Mouse (Mus musculus): Measurements from ENCODE around the gene Sema7a.

Sema7a gene

GRCm38 (mm10) chr9:57939431-57940348 lies at the start of gene Sema7a:
Sema7a (plus strand) TSS chr9:57940112.
- no peak for DNase-seq (ENCODE audit: low read depth in 1 of 2, low spot score in 2 of 2)

- DNase-seq (ENCODE audit: low read depth in 1 of 2, low spot score in 2 of 2), result no peak
Observed at GRCm38 (mm10) chr9:57900478-57900877, 39.4 kb upstream of the Sema7a start.

GRCm38 (mm10) chr9:57901197-57901596 lies 38.7 kb upstream of the Sema7a start:
- no peak for DNase-seq (ENCODE audit: low read depth in 1 of 2, low spot score in 2 of 2)

- no peak for DNase-seq (ENCODE audit: low read depth in 1 of 2, low spot score in 2 of 2)
Observed at GRCm38 (mm10) chr9:57901601-57902000, 38.3 kb upstream of the Sema7a start.

GRCm38 (mm10) chr9:57902132-57902531 lies 37.8 kb upstream of the Sema7a start:
- DNase-seq (ENCODE audit: low read depth in 1 of 2, low spot score in 2 of 2), result no peak

GRCm38 (mm10) chr9:57903589-57904249 lies 36.2 kb upstream of the Sema7a start:
- no peak for DNase-seq (ENCODE audit: low read depth in 1 of 2, low spot score in 2 of 2)

GRCm38 (mm10) chr9:57904250-57904644 lies 35.7 kb upstream of the Sema7a start:
- no peak for DNase-seq (ENCODE audit: low read depth in 1 of 2, low spot score in 2 of 2)

- DNase-seq (ENCODE audit: low read depth in 1 of 2, low spot score in 2 of 2), result no peak
Observed at GRCm38 (mm10) chr9:57907206-57907605, 32.7 kb upstream of the Sema7a start.

GRCm38 (mm10) chr9:57910254-57911160 lies 29.4 kb upstream of the Sema7a start, which contains the start of gene Ubl7:
Ubl7 (plus strand) TSS chr9:57910979.
- DNase-seq (ENCODE audit: low read depth in 1 of 2, low spot score in 2 of 2), result peak; percentile 74 to 85

- no peak for DNase-seq (ENCODE audit: low read depth in 1 of 2, low spot score in 2 of 2)
Observed at GRCm38 (mm10) chr9:57912571-57912970, 27.3 kb upstream of the Sema7a start.

- no peak for DNase-seq (ENCODE audit: low read depth in 1 of 2, low spot score in 2 of 2)
Observed at GRCm38 (mm10) chr9:57921491-57922060, 18.3 kb upstream of the Sema7a start.

- DNase-seq (ENCODE audit: low read depth in 1 of 2, low spot score in 2 of 2), result no peak
Observed at GRCm38 (mm10) chr9:57922381-57922780, 17.5 kb upstream of the Sema7a start.

GRCm38 (mm10) chr9:57923046-57923445 lies 16.9 kb upstream of the Sema7a start:
- no peak for DNase-seq (ENCODE audit: low read depth in 1 of 2, low spot score in 2 of 2)

GRCm38 (mm10) chr9:57931166-57931767 lies 8.6 kb upstream of the Sema7a start:
- no peak for DNase-seq (ENCODE audit: low read depth in 1 of 2, low spot score in 2 of 2)

GRCm38 (mm10) chr9:57932253-57932652 lies 7.7 kb upstream of the Sema7a start:
- DNase-seq (ENCODE audit: low read depth in 1 of 2, low spot score in 2 of 2), result no peak

GRCm38 (mm10) chr9:57932831-57933602 lies 6.9 kb upstream of the Sema7a start:
- DNase-seq (ENCODE audit: low read depth in 1 of 2, low spot score in 2 of 2), result no peak

GRCm38 (mm10) chr9:57935683-57936437 lies 4.1 kb upstream of the Sema7a start:
- peak; percentile 18 to 64 for DNase-seq (ENCODE audit: low read depth in 1 of 2, low spot score in 2 of 2)

- DNase-seq (ENCODE audit: low read depth in 1 of 2, low spot score in 2 of 2), result no peak
Observed at GRCm38 (mm10) chr9:57937171-57937570, 2.7 kb upstream of the Sema7a start.

GRCm38 (mm10) chr9:57937651-57938050 lies 2.3 kb upstream of the Sema7a start:
- DNase-seq (ENCODE audit: low read depth in 1 of 2, low spot score in 2 of 2), result no peak
